Mouse (Mus musculus) E14TG2a.4 (cell line): ENCODE measurements around the gene Zfp112.
A peak's percentile ranks its signal among the peaks of the same experiment; 100 is the strongest.

Experiments used
- H3K27me3 ChIP-seq: 2 replicates; pipeline ENCODE4 v1.6.1; 2014; ENCODE audit warnings: low read length, control low read depth; ENCODE audit not compliant: insufficient read depth
- H3K36me3 ChIP-seq: 2 replicates; pipeline ENCODE4 v1.6.1; 2014; ENCODE audit warnings: low read length, control low read depth; ENCODE audit not compliant: insufficient read depth
- H3K4me1 ChIP-seq: replicated peaks from 2 replicates; pipeline ENCODE4 v1.6.1; 2014; ENCODE audit warnings: low read depth, low read length, control low read depth
- H3K4me3 ChIP-seq: replicated peaks from 2 replicates; pipeline ENCODE4 v1.5.1; 2014; ENCODE audit warnings: mild to moderate bottlenecking, low read length
- H3K9me3 ChIP-seq: 2 replicates; pipeline ENCODE4 v1.6.1; 2014; ENCODE audit warnings: low read length, control low read depth
- CTCF ChIP-seq: conservative IDR thresholded peaks from 2 replicates; pipeline ENCODE4 v1.5.1; 2014; ENCODE audit warnings: low read length
- NANOG ChIP-seq: IDR thresholded peaks from 2 replicates; pipeline ENCODE4 v1.6.1; 2014; ENCODE audit warnings: borderline replicate concordance, low read length, mixed read lengths
- POU5F1 ChIP-seq: IDR thresholded peaks from 2 replicates; pipeline ENCODE4 v1.6.1; 2014; ENCODE audit warnings: low read length, borderline replicate concordance

The Zfp112 gene

DNA sequence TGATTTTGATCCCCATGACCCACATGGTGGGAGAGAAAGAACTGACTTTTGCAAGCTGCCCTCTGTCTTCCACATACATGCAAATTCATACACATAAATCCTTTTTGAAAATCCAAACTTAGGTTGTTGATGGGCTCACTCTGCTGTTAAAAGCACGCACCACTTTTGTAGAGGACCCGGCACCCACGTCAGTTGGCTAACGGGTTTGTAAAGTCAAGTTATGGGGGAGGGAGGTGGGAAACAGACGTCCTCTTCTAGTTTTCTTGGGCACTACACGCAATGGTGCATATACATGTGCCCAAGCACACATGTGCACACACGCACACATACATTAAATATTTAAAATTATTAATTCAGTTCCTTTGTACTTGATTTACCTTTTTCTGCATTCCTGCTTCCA, 1.3 kb upstream of the Zfp112 start:
- Histone ChIP-seq H3K9me3 (peaks cover 26% of the 10 kb centered on the region), H3K27me3 (no peaks in the 10 kb centered on the region), H3K4me3 (no peak overlapping the region), H3K36me3 (peaks cover 28% of the 10 kb centered on the region), H3K4me1 (peaks cover 9% of the 10 kb centered on the region)
- TF ChIP-seq POU5F1: no peak
- TF ChIP-seq NANOG: no peak
- no peak for TF ChIP-seq CTCF

DNA sequence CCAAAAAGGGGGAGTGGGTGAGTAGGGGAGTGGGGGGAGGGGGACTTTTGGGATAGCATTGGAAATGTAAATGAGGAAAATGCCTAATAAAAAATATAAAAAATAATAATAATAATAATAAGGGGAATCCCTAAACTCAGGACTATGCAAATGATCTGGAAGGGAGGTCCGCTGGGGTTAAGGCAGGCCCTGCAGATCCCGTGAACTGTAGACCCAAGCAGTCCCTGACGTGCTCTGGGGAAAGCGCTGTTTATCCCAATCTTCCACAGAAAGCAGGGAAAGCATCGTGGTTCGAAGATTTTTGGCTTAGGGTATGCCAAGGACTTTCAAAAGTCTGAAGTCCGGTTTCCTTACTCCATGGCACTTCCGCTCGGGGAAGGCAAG, 350 bp upstream of the Zfp112 start:
- Histone ChIP-seq H3K9me3 (peaks cover 17% of the 10 kb centered on the region), H3K4me1 (peaks cover 9% of the 10 kb centered on the region), H3K27me3 (no peaks in the 10 kb centered on the region), H3K36me3 (peaks cover 19% of the 10 kb centered on the region), H3K4me3 (0 out of 2 replicates have a peak overlapping the region, but pooled peaks have one; percentile 20)
- no peak for TF ChIP-seq NANOG
- no peak for TF ChIP-seq CTCF
- TF ChIP-seq POU5F1: no peak

DNA sequence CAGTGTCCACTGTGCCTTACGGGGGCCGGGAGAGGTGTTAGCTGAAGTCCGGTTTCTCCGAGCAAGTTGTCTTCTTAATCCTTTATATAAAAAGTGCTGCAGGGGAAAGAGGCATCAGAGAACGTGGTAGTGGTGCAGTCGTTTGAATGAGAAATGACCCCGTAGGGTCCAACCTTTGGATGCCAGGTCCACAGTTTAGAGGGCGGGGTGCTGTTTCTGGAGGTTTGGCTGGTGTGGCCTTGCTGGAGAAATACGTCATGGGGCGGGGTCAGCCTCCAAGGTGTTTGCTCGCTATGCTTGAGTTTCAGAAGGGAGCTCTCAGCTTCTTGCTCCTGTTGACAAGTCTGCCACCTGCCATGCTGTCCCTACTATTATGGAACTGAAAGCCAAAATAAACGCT, 887 bp downstream of the Zfp112 start:
- Histone ChIP-seq H3K36me3 (peaks cover 7% of the 10 kb centered on the region; the same call in 1 of the 2 replicates), H3K4me1 (peaks cover 19% of the 10 kb centered on the region), H3K4me3 (peak overlapping the region; percentile 85), H3K9me3 (peaks cover 4% of the 10 kb centered on the region; the same call in 1 of the 2 replicates), H3K27me3 (no peaks in the 10 kb centered on the region)
- TF ChIP-seq POU5F1: no peak
- no peak for TF ChIP-seq CTCF
- no peak for TF ChIP-seq NANOG

DNA sequence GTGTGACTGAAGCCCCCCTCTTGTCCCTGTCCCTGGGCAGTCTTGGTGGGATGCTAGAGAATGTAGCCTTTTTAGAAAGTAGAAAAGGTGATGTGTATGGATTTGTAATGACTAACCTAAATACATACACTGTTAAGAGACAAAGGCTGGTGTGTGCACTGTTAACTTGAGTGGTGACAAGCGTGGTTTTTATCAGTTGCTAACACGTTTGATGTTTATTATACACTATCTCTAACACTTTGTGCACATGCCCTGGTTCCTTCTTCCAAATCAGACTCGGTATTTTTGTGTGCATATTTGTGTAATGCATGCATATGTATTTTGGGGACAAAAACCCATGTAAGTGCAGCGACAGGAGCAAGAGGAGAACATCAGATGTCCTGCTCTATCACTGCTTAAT, 4.5 kb downstream of the Zfp112 start:
- Histone ChIP-seq H3K4me3 (no peak overlapping the region), H3K36me3 (no peaks in the 10 kb centered on the region), H3K27me3 (no peaks in the 10 kb centered on the region), H3K4me1 (peaks cover 22% of the 10 kb centered on the region), H3K9me3 (no peaks in the 10 kb centered on the region)
- no peak for TF ChIP-seq POU5F1
- TF ChIP-seq NANOG: no peak
- TF ChIP-seq CTCF: no peak

DNA sequence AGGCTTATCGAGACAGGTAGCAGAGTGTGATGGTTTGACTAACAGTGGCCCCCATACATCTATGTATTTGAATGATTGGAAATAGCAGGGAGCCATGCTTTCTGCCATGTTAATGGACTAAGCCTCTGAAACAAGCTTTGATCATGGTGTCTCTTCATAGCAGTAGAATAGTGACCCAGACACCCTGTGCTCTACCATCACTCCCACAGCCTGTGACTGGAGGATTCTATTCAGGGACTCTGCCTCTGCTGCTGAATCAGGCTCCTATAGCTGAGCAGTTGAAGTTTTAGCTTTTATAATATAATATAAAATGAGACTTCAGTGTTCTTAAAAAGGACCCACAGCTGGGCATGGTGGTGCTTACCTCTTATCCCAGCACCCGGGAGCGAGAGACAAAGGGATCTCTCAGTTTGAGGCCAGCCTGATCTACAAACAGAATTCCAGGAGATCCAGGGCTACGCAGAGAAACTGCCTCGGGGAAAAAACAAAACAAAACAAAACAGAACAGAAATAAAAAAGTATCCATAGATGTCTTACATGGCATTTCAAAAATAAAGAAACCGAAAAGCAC, 21.4 kb downstream of the Zfp112 start:
- no peak for TF ChIP-seq NANOG
- TF ChIP-seq CTCF: no peak
- TF ChIP-seq POU5F1: no peak
- Histone ChIP-seq H3K27me3 (no peaks in the 10 kb centered on the region), H3K9me3 (no peaks in the 10 kb centered on the region), H3K36me3 (peaks cover 13% of the 10 kb centered on the region), H3K4me1 (peaks cover 9% of the 10 kb centered on the region; the same call in 1 of the 2 replicates), H3K4me3 (peak overlapping the region; percentile 84)

DNA sequence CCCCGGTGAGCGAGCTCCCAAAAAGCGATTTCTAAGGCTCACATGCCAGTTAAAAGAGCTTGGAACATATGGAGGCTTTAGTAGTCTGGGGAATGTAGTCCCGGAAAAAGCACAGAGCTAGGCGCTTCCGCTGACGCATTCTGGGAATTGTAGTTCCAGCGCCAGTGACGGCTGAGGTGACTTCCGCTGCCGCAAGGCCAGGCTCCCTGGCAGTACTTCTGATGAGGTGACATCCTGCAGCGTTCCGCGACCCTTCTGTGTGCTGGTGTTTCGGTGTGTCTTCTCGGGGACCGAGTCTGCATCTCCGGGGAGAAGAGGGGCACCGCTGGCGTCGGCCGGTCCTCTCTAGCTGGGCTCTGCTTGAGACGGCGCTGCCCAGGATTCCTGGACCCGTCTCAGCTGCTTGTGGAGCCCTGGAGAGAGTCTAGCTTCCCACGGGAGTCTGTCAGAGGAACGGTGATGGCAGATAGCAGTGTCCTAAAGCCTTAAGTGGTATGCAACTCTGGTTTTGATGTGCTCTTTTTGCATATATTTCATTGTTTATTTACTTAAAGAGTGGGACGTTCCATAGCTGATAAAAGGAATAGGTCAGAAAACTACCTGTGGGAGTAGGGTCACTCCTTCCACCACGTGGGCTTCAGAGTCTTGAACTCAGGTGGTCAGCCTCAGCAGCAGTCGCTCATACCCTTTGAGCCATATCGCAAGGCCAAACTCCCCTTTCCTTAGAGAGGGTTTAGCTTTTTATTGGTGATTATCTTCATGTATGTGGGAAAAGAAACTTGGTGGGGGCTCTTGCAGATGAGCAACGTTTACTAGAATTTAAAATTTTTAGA, 22.1 kb downstream of the Zfp112 start, which contains the start of gene Zfp235:
Gene Zfp235, plus strand, starts transcription at position 174 of the 833 bp plus-strand sequence.
- TF ChIP-seq CTCF (no peak), POU5F1 (no peak), NANOG (no peak)
- no peaks in the 10 kb centered on the region for H3K9me3 ChIP-seq
- peak within 1 kb of the TSS; percentile 84 for H3K4me3 ChIP-seq
- H3K27me3 ChIP-seq: no peaks in the 10 kb centered on the region
- peaks cover 13% of the 10 kb centered on the region for H3K36me3 ChIP-seq
- peaks cover 9% of the 10 kb centered on the region; the same call in 1 of the 2 replicates for H3K4me1 ChIP-seq

DNA sequence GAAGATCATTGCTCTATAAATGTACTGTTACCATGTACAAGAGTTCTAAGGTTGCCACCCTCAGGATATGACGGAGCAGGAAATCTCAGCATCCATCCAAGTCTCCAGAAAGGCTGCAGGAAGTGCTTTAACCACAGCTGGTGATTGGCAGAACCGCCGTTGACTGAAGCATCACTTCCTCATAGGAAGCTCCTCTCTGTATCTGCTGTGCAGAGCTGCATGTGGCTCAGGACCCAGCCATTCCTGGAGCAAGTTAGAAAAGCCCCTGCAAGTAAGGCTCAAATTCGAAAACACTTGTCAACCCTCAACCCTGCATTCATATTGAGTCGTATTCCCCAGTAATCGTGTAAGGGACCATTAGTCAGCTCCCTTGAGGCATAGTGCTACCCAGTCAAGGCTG, 30.5 kb downstream of the Zfp112 start:
- Histone ChIP-seq H3K4me3 (no peak overlapping the region), H3K9me3 (no peaks in the 10 kb centered on the region), H3K4me1 (no peaks in the 10 kb centered on the region), H3K27me3 (no peaks in the 10 kb centered on the region), H3K36me3 (peaks cover 11% of the 10 kb centered on the region)
- no peak for TF ChIP-seq NANOG
- TF ChIP-seq CTCF: no peak
- no peak for TF ChIP-seq POU5F1

DNA sequence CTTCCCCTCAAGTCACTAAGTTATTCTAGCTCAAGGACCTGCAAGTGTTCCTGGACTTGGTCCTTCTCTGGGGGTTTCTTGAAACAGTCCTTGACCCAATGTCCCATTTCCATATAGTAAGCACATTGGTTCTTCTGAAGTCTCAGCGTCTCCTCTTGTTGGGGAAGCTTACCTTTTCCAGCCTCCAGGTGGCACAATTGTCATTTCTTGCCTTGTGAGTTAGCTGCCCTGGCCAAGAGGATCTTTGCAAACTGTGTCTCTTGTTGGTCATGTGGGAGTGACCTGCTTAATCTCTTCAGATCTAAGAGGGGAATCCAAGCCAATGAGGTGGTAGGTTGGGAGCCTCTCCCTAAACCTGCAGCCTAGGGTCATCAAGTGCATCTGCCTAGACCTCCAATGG, 41.2 kb downstream of the Zfp112 start:
- Histone ChIP-seq H3K9me3 (peaks cover 7% of the 10 kb centered on the region; the same call in 1 of the 2 replicates), H3K4me1 (no peaks in the 10 kb centered on the region), H3K36me3 (no peaks in the 10 kb centered on the region), H3K27me3 (no peaks in the 10 kb centered on the region), H3K4me3 (no peak overlapping the region)
- TF ChIP-seq NANOG (no peak), POU5F1 (no peak), CTCF (peak; percentile 39)

DNA sequence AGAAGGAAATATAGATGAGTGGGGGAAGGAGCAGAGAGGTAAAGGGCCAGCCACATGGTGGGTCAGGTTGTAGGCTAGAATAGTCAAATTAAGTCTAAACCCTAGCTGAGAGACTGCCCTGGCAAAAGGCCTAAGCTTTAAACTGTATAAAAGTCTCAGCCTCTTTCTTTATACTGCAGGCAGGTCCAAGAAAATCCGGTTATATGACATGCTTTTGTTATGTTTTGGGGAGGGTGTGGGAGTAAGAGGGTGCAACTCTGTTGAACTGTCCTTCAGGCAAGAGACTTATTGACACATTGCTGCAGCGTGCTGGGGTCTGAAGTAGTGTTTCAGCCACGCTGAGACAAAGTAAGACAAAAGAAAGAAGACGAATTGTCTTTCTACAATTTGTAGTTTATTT, 60.1 kb downstream of the Zfp112 start:
- Histone ChIP-seq H3K4me3 (no peak overlapping the region), H3K36me3 (no peaks in the 10 kb centered on the region), H3K9me3 (no peaks in the 10 kb centered on the region), H3K4me1 (0 out of 2 replicates have a peak, but pooled peaks cover 4% of the 10 kb centered on the region), H3K27me3 (no peaks in the 10 kb centered on the region)
- TF ChIP-seq NANOG: no peak
- TF ChIP-seq CTCF: no peak
- TF ChIP-seq POU5F1: no peak
